Mouse (Mus musculus): ENCODE measurements around the gene Camsap2.

DNA sequence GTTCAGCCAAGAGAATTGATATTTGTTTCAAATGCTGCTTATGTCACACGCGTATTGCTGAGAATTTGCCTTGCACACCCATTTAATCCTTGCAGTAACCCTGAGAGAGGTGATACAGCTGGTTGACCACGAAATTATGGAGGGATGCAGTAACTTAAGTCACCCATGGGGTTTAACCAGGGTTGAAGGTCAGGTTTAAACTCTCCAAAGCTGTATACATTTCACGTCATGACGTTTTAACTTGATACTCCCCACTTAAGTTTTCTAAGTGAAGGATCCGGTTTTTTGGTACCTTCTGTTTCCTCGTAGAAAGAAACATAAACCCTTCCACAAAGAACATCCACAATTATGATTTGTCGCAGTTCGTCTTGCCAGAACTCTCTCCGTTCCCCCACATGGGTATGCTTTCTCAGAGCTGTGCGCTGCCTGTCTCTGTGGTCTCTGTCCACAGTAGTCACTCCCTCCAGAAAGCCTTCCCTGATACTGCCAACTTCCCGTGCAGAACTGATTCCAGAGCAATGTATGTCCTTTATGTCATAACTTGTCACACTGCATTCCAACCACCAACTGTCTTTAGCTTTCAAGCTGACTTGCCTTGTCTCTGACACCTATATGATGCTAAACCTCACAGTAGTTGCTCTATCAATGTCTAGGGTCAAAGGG is 600 bp upstream of the Camsap2 start:
- TF ChIP-seq CTCF (IDR thresholded peaks at IDR 0.05; ENCODE audit: extremely low read depth, insufficient read length, insufficient replicate concordance, low read depth, low read length) = no peak
- no peak for TF ChIP-seq POLR2A (IDR thresholded peaks at IDR 0.05; ENCODE audit: low read depth, low read length)

Data from small intestine, adult 2 months (tissue).